Mouse (Mus musculus) C2C12 (cell line): Measurements from ENCODE around the gene 4930516K23Rik.

Experiments used
- CTCF ChIP-seq: IDR thresholded peaks from one replicate; pipeline ENCODE4 v1.5.1; 2011; ENCODE audit not compliant: control insufficient read depth, insufficient read depth, insufficient read length
- MYOG ChIP-seq: IDR thresholded peaks from one replicate; pipeline ENCODE4 v1.6.1; 2011; ENCODE audit not compliant: control insufficient read depth, insufficient read length; ENCODE audit errors: extremely low read depth

GRCm38 (mm10) chr7:104061345-104061744 lies at the start of gene 4930516K23Rik:
- TF ChIP-seq CTCF (no peak), MYOG (no peak)
